In the genomic region with DNA sequence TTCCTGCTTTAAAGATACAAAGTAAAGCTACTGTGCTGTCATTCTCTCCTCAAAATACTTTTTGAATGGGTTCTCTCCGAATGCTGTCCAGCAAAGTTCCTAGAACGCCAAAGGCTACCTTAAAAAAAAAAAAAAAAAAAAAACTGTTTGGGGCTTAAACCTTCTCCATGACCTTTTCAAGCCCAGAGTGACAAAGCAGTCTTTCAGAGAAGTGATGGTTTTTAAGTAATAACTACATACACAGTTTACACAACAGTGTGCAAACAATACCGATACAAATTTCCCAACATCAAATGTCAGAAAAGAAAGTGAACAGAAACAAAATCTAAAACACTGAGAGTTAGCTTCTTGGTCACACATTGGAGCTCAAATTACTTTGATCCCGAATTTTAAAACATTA, we compare ENCODE assay signal across 8 mouse cellular contexts. TPM values are rescaled to one million over a fixed set of nuclear protein-coding genes. Genes with fewer than 3 reads are reported as not detected.
DNase-seq lines count a peak whose midpoint lies in the region; ATAC-seq and TF ChIP-seq lines count a peak whose summit lies in the region.

No protein-coding gene starts in this region.

- no peak for DNase-seq in hindbrain, postnatal 0 days (ENCODE audit: low spot score)
- no peak for DNase-seq in spleen, adult 12 weeks (ENCODE audit: low spot score)
- no peak for DNase-seq in right cerebral cortex, postnatal 36 days (ENCODE audit: low spot score in 2 of 2)
- no peak for DNase-seq in kidney, adult 9 months

- H3K9me3 ChIP-seq in heart, embryonic 16.5 days (replicated peaks; ENCODE audit: control insufficient read depth, low read length): no peaks in the 10 kb centered on the region
- no peaks in the 10 kb centered on the region for H3K9me3 ChIP-seq in heart, embryonic 12.5 days (replicated peaks)
- H3K9me3 ChIP-seq in hindbrain, postnatal 0 days (ENCODE audit: low read length): no peaks in the 10 kb centered on the region
- H3K9me3 ChIP-seq in midbrain, embryonic 13.5 days: no peaks in the 10 kb centered on the region

- TF ChIP-seq POLR2A in cortical plate, adult 2 months (IDR thresholded peaks at IDR 0.05; ENCODE audit: extremely low read depth, insufficient read depth, low read length): no peak

- 46% methylated on average over 4 of the region's 4 CpGs for WGBS in heart, embryonic 16.5 days
- WGBS in heart, embryonic 12.5 days: 53% methylated on average over 4 of the region's 4 CpGs
- 52% methylated on average over 4 of the region's 4 CpGs for WGBS in hindbrain, postnatal 0 days
- 53% methylated on average over 4 of the region's 4 CpGs for WGBS in midbrain, embryonic 13.5 days

- H3K4me3 ChIP-seq in heart, embryonic 16.5 days (ENCODE audit: low read length): no peak overlapping the region
- no peak overlapping the region for H3K4me3 ChIP-seq in heart, embryonic 12.5 days
- H3K4me3 ChIP-seq in cortical plate, adult 2 months (ENCODE audit: insufficient read depth, low read length): peak overlapping the region; percentile 63; the same call in 1 of the 2 replicates
- peak overlapping the region; percentile 62 for H3K4me3 ChIP-seq in hindbrain, postnatal 0 days (ENCODE audit: low read length)
- H3K4me3 ChIP-seq in midbrain, embryonic 13.5 days (replicated peaks): peak overlapping the region; percentile 59

- H3K27me3 ChIP-seq in heart, embryonic 16.5 days (ENCODE audit: control insufficient read depth, insufficient read depth, low read length): no peaks in the 10 kb centered on the region
- no peaks in the 10 kb centered on the region for H3K27me3 ChIP-seq in heart, embryonic 12.5 days (replicated peaks)
- H3K27me3 ChIP-seq in hindbrain, postnatal 0 days (ENCODE audit: insufficient read depth, low read length): no peaks in the 10 kb centered on the region
- 0 out of 2 replicates have a peak, but pooled peaks cover 6% of the 10 kb centered on the region for H3K27me3 ChIP-seq in midbrain, embryonic 13.5 days

- H3K4me1 ChIP-seq in heart, embryonic 16.5 days (ENCODE audit: control insufficient read depth, insufficient read depth, low read length): peaks cover 10% of the 10 kb centered on the region; the same call in 1 of the 2 replicates
- H3K4me1 ChIP-seq in heart, embryonic 12.5 days (replicated peaks): peaks cover 3% of the 10 kb centered on the region; the same call in 1 of the 2 replicates
- H3K4me1 ChIP-seq in cortical plate, adult 2 months (ENCODE audit: control insufficient read depth, insufficient read depth, low read length): no peaks in the 10 kb centered on the region; the same call in 1 of the 2 replicates
- 0 out of 2 replicates have a peak, but pooled peaks cover 5% of the 10 kb centered on the region for H3K4me1 ChIP-seq in hindbrain, postnatal 0 days (ENCODE audit: insufficient read depth, low read length)
- peaks cover 12% of the 10 kb centered on the region for H3K4me1 ChIP-seq in midbrain, embryonic 13.5 days (replicated peaks)

- H3K4me2 ChIP-seq in heart, embryonic 16.5 days (ENCODE audit: low read depth, low read length): peak overlapping the region; percentile 79; the same call in 1 of the 2 replicates
- no peak overlapping the region for H3K4me2 ChIP-seq in heart, embryonic 12.5 days
- peak overlapping the region; percentile 75 for H3K4me2 ChIP-seq in hindbrain, postnatal 0 days (ENCODE audit: low read depth, low read length)
- H3K4me2 ChIP-seq in midbrain, embryonic 13.5 days (replicated peaks): peak overlapping the region; percentile 58

- peaks cover 2% of the 10 kb centered on the region; the same call in 1 of the 2 replicates for H3K36me3 ChIP-seq in heart, embryonic 16.5 days (ENCODE audit: control insufficient read depth, insufficient read depth)
- H3K36me3 ChIP-seq in heart, embryonic 12.5 days: peaks cover 6% of the 10 kb centered on the region
- peaks cover 4% of the 10 kb centered on the region; the same call in 1 of the 2 replicates for H3K36me3 ChIP-seq in hindbrain, postnatal 0 days (ENCODE audit: insufficient read depth, low read length)
- H3K36me3 ChIP-seq in midbrain, embryonic 13.5 days: peaks cover 6% of the 10 kb centered on the region

- no peak overlapping the region; the same call in 1 of the 2 replicates for H3K27ac ChIP-seq in heart, embryonic 16.5 days (ENCODE audit: low read length)
- no peak overlapping the region for H3K27ac ChIP-seq in heart, embryonic 12.5 days (ENCODE audit: poor library complexity, severe bottlenecking)
- H3K27ac ChIP-seq in cortical plate, adult 2 months (ENCODE audit: insufficient read depth, low read length): no peak overlapping the region
- no peak overlapping the region; the same call in 1 of the 2 replicates for H3K27ac ChIP-seq in hindbrain, postnatal 0 days
- H3K27ac ChIP-seq in midbrain, embryonic 13.5 days: no peak overlapping the region

- no peak for TF ChIP-seq CTCF in cortical plate, adult 2 months (IDR thresholded peaks at IDR 0.05; ENCODE audit: extremely low read depth, insufficient read depth, low read length)
- no peak for TF ChIP-seq CTCF in hindbrain, postnatal 0 days (IDR thresholded peaks at IDR 0.05; ENCODE audit: low read depth)

- peak overlapping the region; percentile 25; the same call in 1 of the 2 replicates for H3K9ac ChIP-seq in heart, embryonic 16.5 days (ENCODE audit: low read length)
- no peak overlapping the region for H3K9ac ChIP-seq in heart, embryonic 12.5 days
- H3K9ac ChIP-seq in hindbrain, postnatal 0 days (replicated peaks; ENCODE audit: low read length): peak overlapping the region; percentile 70; the same call in 1 of the 2 replicates
- peak overlapping the region; percentile 76 for H3K9ac ChIP-seq in midbrain, embryonic 13.5 days (replicated peaks)

- ATAC-seq in heart, embryonic 16.5 days (replicated peaks; ENCODE audit: extremely low read depth, insufficient read depth, low FRiP score): no peak
- ATAC-seq in heart, embryonic 12.5 days (ENCODE audit: insufficient number of reproducible peaks, low FRiP score): no peak
- no peak for ATAC-seq in hindbrain, postnatal 0 days
- ATAC-seq in midbrain, embryonic 13.5 days: no peak

RNA-seq across cellular contexts. Expression of gene Sppl2a, which starts 1.3 kb away (rescaled TPM):
- 41.5 and 43.6 TPM in 2 replicates for polyA plus RNA-seq in heart, embryonic 16.5 days (2015; fragmentation: Nextera tagmentation; extraction: Ambion mirVana)
- polyA plus RNA-seq in heart, embryonic 12.5 days (2016; fragmentation: Nextera tagmentation; extraction: Ambion mirVana): 33.5 and 35.0 TPM in 2 replicates
- polyA plus RNA-seq in cortical plate, adult 2 months (2012; rRNA removed): 22.3 and 22.8 TPM in 2 replicates
- total RNA-seq in hindbrain, postnatal 0 days (2014; rRNA removed): 35.9 and 37.1 TPM in 2 replicates
- 29.0 and 31.0 TPM in 2 replicates for polyA plus RNA-seq in hindbrain, postnatal 0 days (2015; fragmentation: Nextera tagmentation; extraction: Ambion mirVana)
- 34.3 and 34.6 TPM in 2 replicates for polyA plus RNA-seq in midbrain, embryonic 13.5 days (2015; fragmentation: Nextera tagmentation; extraction: Ambion mirVana)

RNA-seq across cellular contexts. Expression of gene Trpm7, which starts 55.8 kb away (rescaled TPM):
- polyA plus RNA-seq in heart, embryonic 16.5 days (2015; fragmentation: Nextera tagmentation; extraction: Ambion mirVana): 42.0 and 45.2 TPM in 2 replicates
- 46.7 and 50.4 TPM in 2 replicates for polyA plus RNA-seq in heart, embryonic 12.5 days (2016; fragmentation: Nextera tagmentation; extraction: Ambion mirVana)
- polyA plus RNA-seq in cortical plate, adult 2 months (2012; rRNA removed): 27.9 and 30.7 TPM in 2 replicates
- 15.9 and 28.8 TPM in 2 replicates for total RNA-seq in hindbrain, postnatal 0 days (2014; rRNA removed)
- polyA plus RNA-seq in hindbrain, postnatal 0 days (2015; fragmentation: Nextera tagmentation; extraction: Ambion mirVana): 25.3 and 28.1 TPM in 2 replicates
- polyA plus RNA-seq in midbrain, embryonic 13.5 days (2015; fragmentation: Nextera tagmentation; extraction: Ambion mirVana): 41.3 and 43.6 TPM in 2 replicates

Comparison
In these comparisons a context has a peak if more than half of its experiments do, and no peak if none do; other contexts are left out.
1. H3K4me3 ChIP-seq: peak in cortical plate, adult 2 months (single experiment), hindbrain, postnatal 0 days (single experiment) and midbrain, embryonic 13.5 days (single experiment); none in heart, embryonic 16.5 days (single experiment) and heart, embryonic 12.5 days (single experiment).